Mouse (Mus musculus): ENCODE data around the gene Sdccag8. TPM values are rescaled to one million over a fixed set of nuclear protein-coding genes. Genes with fewer than 3 reads are reported as not detected.
"Not testable (repeated sequence)": the region's sequence is repeated elsewhere in the genome, so short reads cannot be mapped to it uniquely, and the experiment has no call there.

Gene Sdccag8
- polyA plus RNA-seq, 1 experiment from 2014 or later: 17.2 TPM

DNA sequence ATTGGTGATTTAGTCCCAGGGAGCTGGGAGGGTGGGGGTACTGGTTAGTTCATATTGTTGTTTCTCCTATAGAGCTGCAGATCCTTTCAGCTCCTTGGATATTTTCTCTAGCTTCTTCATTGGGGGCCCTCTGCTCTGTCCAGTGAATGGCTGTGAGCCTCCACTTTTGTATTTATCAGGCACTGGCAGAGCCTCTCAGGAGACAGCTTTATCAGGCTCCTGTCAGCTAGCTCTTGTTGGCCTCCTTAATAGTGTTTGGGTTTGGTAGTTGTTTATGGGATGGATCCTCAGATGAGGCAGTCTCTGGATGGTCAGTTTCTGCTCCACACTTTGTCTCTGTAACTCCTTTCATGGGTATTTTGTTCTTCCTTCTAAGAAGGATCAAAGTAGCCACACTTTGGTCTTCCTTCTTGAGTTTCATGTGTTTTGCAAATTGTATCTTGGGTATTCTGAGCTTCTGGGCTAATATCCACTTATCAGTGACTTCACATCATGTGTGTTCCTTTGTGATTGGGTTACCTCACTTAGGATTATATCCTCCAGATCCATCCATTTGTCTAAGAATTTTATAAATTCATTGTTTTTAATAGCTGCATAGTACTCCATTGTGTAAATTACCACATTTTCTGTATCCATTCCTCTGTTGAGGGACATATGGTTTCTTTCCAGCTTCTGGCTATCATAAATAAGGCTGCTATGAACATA is 127.0 kb downstream of the Sdccag8 start:
- not testable (repeated sequence) for H3K9me3 ChIP-seq

DNA sequence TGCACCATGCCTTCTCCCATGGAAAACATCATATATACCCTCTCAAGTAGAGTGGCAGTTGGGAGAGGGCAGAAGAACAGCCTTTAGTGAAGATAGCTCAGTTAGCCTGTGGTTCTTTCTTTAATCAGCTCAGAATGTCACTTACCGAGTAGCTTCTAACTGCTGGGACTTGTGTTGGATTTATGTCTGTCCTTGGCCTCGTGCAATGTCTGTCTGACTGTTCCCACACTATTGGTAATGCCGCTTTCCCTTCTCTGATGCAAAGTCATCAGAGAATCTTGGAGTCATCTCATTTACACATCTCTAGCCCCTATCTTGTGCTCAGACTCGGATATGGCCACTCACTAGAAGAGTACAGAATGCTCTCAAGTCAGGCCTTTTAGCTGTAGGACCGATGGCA is 128.7 kb downstream of the Sdccag8 start:
- no peak for DNase-seq (ENCODE audit: extremely low spot score, low spot score)
- Histone ChIP-seq H3K4me3 (no peak overlapping the region), H3K27me3 (ENCODE audit: poor library complexity, severe bottlenecking) (no peaks in the 10 kb centered on the region), H3K36me3 (replicated peaks) (no peaks in the 10 kb centered on the region), H3K27ac (no peak overlapping the region), H3K4me1 (peaks cover 31% of the 10 kb centered on the region), H3K9me3 (no peaks in the 10 kb centered on the region)
- 91% methylated on average over 5 of the region's 5 CpGs for WGBS

More for the DNA sequence above, 127.0 kb downstream of the Sdccag8 start:
- H3K36me3 ChIP-seq (replicated peaks); H3K4me3 ChIP-seq; H3K27me3 ChIP-seq (ENCODE audit: poor library complexity, severe bottlenecking); H3K27ac ChIP-seq; DNase-seq (ENCODE audit: extremely low spot score, low spot score): not testable (repeated sequence)
- peaks cover 23% of the 10 kb centered on the region for H3K4me1 ChIP-seq

DNA sequence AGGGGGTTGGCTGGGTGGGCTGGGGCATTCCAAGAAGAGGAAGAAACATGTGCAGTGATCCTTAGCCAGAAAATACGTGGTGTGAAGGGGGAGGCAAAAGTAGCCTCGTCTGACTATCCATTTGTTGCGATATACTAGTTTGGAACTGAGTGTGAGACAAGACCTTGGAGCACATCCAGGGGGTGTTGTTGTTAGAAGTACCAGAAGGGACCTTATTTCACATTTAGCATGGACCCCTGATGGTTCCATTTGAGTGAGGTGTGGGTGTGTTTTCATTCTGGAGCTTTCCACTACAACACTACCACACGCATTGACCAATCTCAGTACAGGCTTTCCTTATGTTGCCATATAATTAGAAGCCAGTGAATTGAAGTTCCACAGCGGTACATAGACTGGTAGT is 129.5 kb downstream of the Sdccag8 start:
- WGBS: 91% methylated on average over 5 of the region's 5 CpGs
- Histone ChIP-seq H3K36me3 (replicated peaks) (no peaks in the 10 kb centered on the region), H3K4me3 (no peak overlapping the region), H3K27me3 (ENCODE audit: poor library complexity, severe bottlenecking) (no peaks in the 10 kb centered on the region), H3K9me3 (no peaks in the 10 kb centered on the region), H3K27ac (no peak overlapping the region), H3K4me1 (peaks cover 36% of the 10 kb centered on the region)
- DNase-seq (ENCODE audit: extremely low spot score, low spot score): no peak

DNA sequence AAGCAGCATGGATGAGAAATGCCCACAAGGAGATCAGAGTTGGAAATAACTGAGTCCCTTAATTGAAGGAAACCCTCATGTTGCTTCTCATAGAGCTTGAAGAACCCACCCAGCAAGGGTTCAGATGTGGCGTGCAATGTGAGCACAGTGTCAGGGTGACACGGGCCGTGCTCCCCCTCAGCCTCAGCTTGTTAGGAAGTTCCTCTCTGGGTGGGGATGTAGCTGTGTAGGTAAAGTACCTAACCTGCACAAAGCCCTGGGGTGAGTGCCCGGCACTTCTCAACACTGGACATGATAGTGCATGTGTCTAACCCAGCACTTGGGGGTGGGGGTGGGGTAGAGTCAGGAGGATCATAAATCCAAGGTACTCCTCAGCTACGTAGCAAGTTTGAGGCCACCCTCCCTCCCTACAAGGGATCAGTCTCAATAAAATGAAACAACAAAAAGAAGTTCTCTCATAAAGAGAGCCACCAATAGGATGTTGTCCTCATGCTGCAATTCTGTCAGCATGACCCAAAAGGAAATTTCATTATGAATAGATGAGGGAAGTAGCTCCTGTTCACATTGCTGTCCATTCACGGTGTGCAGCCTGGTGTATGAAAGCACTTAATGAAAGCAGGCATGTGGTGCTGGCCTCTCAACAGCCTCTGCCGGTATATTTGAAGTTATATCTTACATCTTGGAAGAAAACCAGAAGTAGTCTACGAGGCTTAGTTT is 130.2 kb downstream of the Sdccag8 start:
- Histone ChIP-seq H3K9me3 (no peaks in the 10 kb centered on the region), H3K27ac (peak overlapping the region; percentile 15; the same call in 1 of the 2 replicates), H3K4me3 (no peak overlapping the region), H3K27me3 (ENCODE audit: poor library complexity, severe bottlenecking) (no peaks in the 10 kb centered on the region), H3K4me1 (peaks cover 40% of the 10 kb centered on the region), H3K36me3 (replicated peaks) (no peaks in the 10 kb centered on the region)
- 73% methylated on average over 8 of the region's 8 CpGs for WGBS
- no peak for DNase-seq (ENCODE audit: extremely low spot score, low spot score)

DNA sequence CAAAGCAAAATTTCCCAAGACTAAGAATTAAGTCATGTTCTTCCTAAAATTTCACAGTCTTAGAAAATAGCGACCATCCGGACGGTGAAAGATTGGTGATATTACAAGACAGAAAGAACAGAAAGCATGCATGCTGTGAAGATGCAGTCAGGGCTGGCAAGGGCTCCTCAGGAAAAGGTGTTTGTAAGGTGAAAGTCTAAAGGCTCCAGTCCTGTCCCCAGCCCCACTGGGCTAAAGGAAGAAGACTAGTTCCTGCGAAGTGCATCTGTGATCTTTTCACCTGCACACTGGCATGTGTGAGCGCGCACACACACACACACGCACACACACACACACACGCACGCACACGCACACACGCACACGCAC is 130.7 kb downstream of the Sdccag8 start:
- no peaks in the 10 kb centered on the region for H3K9me3 ChIP-seq
- no peak overlapping the region for H3K4me3 ChIP-seq
- no peak for DNase-seq (ENCODE audit: extremely low spot score, low spot score)
- no peaks in the 10 kb centered on the region for H3K27me3 ChIP-seq (ENCODE audit: poor library complexity, severe bottlenecking)
- no peaks in the 10 kb centered on the region for H3K36me3 ChIP-seq (replicated peaks)
- WGBS: 82% methylated on average over 12 of the region's 12 CpGs
- no peak overlapping the region for H3K27ac ChIP-seq
- peaks cover 40% of the 10 kb centered on the region for H3K4me1 ChIP-seq

DNA sequence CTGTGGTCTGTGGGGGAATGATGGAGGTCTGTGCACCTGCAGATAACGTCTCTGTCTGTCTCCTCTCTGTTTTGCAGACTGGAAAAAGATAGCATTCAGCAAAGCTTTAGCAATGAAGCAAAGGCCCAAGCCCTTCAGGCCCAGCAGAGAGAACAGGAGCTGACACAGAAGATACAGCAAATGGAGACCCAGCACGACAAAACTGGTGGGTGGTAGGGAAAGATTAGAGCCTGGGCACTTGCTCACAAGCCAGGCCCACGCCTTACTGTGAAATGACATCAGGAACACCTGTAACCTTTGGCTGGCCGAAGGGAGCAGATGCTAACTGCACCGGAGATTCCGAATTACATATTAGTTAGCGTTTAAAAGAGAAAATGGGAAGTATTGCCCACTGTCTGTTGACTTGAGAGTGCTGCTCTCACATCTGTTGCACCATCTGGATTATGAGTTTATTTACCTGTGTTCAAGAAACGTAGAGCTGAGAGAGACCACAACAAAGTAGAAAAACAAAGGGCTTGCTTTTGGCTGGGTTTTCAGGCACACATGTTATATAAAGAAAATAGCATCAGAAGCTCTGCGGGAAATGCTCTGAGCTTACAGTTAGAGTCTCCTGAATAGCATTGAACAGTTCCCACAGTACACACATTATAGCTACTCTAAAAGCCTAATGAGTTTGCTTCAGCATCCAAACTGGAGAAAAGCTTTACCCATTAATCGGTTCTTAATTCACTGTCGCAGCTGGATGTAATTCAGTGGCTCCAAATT is 131.8 kb downstream of the Sdccag8 start:
- peaks cover 41% of the 10 kb centered on the region for H3K4me1 ChIP-seq
- peak overlapping the region; percentile 72; the same call in 1 of the 2 replicates for H3K27ac ChIP-seq
- 77% methylated on average over 11 of the region's 11 CpGs for WGBS
- no peak for DNase-seq (ENCODE audit: extremely low spot score, low spot score)
- H3K4me3 ChIP-seq: no peak overlapping the region
- H3K27me3 ChIP-seq (ENCODE audit: poor library complexity, severe bottlenecking): no peaks in the 10 kb centered on the region
- H3K36me3 ChIP-seq (replicated peaks): no peaks in the 10 kb centered on the region
- H3K9me3 ChIP-seq: no peaks in the 10 kb centered on the region

DNA sequence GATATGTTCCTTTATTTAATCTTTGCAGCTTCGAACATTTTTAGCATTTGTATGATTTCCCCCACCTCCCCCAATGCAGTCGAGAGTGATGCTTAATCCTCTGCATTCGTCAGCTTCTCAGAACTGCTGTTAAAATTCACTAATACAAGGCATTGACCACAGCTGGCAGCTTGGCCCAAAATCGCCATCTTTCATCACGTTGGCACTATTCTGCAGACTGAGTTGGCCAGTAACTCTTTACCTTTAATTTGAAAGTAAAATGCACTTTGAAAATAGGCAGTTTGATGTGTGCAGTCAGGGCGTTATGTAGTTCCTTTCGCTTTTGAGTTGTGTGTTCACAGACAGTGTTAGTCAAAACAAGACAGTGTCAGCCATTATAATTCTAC is 132.3 kb downstream of the Sdccag8 start:
- Histone ChIP-seq H3K4me1 (peaks cover 47% of the 10 kb centered on the region), H3K27ac (no peak overlapping the region), H3K36me3 (replicated peaks) (no peaks in the 10 kb centered on the region), H3K9me3 (no peaks in the 10 kb centered on the region), H3K4me3 (no peak overlapping the region), H3K27me3 (ENCODE audit: poor library complexity, severe bottlenecking) (no peaks in the 10 kb centered on the region)
- WGBS: 70% methylated on average over 7 of the region's 7 CpGs
- no peak for DNase-seq (ENCODE audit: extremely low spot score, low spot score)

DNA sequence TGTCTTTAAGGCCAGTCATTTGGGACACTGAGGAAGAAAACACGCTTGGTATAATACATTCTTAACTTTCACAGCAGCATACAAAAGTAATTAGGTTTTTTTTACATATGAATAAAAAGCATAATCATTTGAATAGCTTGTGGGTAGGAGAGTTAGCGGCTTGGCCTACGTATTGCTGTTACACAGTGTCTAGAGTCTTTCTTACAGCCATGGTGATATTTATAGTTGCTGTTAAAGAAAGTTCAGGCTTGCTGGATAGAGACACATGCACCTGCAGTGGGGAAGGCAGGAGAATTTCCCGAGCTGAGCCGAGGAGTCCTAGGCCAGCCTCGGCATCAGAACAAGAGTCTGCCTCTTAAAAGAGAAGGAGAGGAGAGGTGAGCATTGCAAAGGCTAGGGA is 134.4 kb downstream of the Sdccag8 start:
- WGBS: 74% methylated on average over 6 of the region's 6 CpGs
- Histone ChIP-seq H3K4me3 (no peak overlapping the region), H3K36me3 (replicated peaks) (no peaks in the 10 kb centered on the region), H3K4me1 (peaks cover 46% of the 10 kb centered on the region), H3K9me3 (no peaks in the 10 kb centered on the region), H3K27ac (no peak overlapping the region), H3K27me3 (ENCODE audit: poor library complexity, severe bottlenecking) (no peaks in the 10 kb centered on the region)
- DNase-seq (ENCODE audit: extremely low spot score, low spot score): no peak

DNA sequence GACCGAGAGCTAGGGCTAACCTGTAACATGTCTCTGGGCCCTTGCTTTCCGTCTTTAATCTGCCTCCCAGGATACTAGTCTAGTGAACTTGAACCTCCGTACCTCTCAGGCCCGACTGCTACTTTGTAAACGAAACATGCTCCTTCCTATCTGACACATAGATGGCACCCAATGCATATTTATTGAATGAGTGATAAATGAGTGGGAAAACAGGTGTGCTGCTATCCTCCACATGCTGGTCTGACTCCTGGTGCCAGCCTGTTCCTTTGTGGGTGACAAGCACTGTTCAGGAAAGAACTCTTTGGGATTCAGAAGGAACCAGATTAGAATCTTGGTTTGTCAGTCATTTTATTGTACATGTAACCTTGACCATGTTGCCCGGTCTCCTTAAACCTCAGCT is 134.9 kb downstream of the Sdccag8 start:
- no peak for DNase-seq (ENCODE audit: extremely low spot score, low spot score)
- no peak overlapping the region for H3K4me3 ChIP-seq
- WGBS: 89% methylated on average over 6 of the region's 6 CpGs
- H3K4me1 ChIP-seq: peaks cover 45% of the 10 kb centered on the region
- no peaks in the 10 kb centered on the region for H3K9me3 ChIP-seq
- H3K36me3 ChIP-seq (replicated peaks): no peaks in the 10 kb centered on the region
- H3K27me3 ChIP-seq (ENCODE audit: poor library complexity, severe bottlenecking): no peaks in the 10 kb centered on the region
- H3K27ac ChIP-seq: no peak overlapping the region

DNA sequence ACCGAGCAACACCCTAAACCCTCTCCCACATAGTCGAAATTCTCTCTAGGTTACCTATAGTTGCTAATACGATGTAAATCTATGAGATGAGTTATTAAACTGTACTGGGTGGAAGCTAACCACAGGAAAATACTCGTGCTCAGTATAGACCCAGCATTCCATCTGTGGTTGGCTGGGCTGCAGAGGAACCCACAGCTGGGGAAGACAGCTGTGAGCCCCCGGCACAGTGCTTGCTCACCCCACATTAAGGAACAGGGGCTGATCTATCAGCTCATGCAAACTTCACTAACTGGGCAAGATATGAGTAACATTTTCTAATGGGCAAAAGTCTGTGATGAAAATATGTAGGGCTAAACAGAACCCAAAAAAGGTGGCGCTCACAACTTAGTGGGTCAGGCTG is 135.6 kb downstream of the Sdccag8 start:
- H3K36me3 ChIP-seq (replicated peaks): no peaks in the 10 kb centered on the region
- peaks cover 38% of the 10 kb centered on the region for H3K4me1 ChIP-seq
- WGBS: 91% methylated on average over 6 of the region's 6 CpGs
- no peaks in the 10 kb centered on the region for H3K27me3 ChIP-seq (ENCODE audit: poor library complexity, severe bottlenecking)
- no peaks in the 10 kb centered on the region for H3K9me3 ChIP-seq
- no peak for DNase-seq (ENCODE audit: extremely low spot score, low spot score)
- H3K27ac ChIP-seq: no peak overlapping the region
- H3K4me3 ChIP-seq: no peak overlapping the region

DNA sequence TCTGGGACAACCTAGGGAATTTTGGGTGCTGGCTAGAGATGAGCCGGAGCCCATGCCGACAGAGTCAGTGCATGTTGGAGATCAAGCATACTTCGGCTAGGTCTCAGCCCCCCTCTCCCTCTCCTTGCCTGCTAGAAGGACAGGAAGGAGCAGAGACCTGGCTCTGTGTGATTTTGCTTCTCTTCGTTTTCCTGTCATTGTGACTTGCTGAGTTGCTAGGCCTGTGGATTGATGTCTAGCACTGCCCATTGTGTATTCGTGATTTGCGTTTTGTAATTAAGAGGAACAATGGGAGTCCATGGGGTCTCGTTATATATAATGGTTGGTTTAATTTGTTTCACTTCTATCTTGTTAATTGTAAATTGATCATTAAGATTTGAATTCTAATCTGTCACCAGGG is 137.4 kb downstream of the Sdccag8 start:
- Histone ChIP-seq H3K4me1 (peaks cover 22% of the 10 kb centered on the region), H3K36me3 (replicated peaks) (0 out of 2 replicates have a peak, but pooled peaks cover 5% of the 10 kb centered on the region), H3K27me3 (ENCODE audit: poor library complexity, severe bottlenecking) (no peaks in the 10 kb centered on the region), H3K27ac (peak overlapping the region; percentile 56; the same call in 1 of the 2 replicates), H3K9me3 (no peaks in the 10 kb centered on the region), H3K4me3 (no peak overlapping the region)
- DNase-seq (ENCODE audit: extremely low spot score, low spot score): no peak
- 38% methylated on average over 7 of the region's 7 CpGs for WGBS

DNA sequence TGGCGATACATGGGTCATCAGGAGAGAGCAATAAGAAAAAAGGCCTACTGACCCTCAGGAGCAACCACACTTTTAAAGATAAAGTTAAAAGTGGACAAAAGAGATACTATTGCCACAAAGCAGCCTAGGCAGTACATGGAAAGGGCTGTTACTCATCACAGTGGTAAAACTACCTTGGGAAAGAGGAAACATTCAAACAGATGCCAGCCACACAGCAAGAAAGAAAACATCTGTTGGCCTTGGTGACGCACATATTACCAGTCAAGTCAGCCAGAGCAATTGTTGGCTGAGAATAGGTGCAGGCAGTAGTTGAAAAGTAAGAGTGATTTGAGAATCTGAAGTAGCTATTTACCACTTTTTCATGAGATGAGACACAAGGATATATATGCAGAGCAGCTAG is 143.9 kb downstream of the Sdccag8 start:
- Histone ChIP-seq H3K27ac (no peak overlapping the region), H3K9me3 (no peaks in the 10 kb centered on the region), H3K36me3 (replicated peaks) (0 out of 2 replicates have a peak, but pooled peaks cover 5% of the 10 kb centered on the region), H3K4me3 (no peak overlapping the region), H3K4me1 (peaks cover 8% of the 10 kb centered on the region; the same call in 1 of the 2 replicates), H3K27me3 (ENCODE audit: poor library complexity, severe bottlenecking) (no peaks in the 10 kb centered on the region)
- 94% methylated on average over 2 of the region's 2 CpGs for WGBS
- DNase-seq (ENCODE audit: extremely low spot score, low spot score): no peak

DNA sequence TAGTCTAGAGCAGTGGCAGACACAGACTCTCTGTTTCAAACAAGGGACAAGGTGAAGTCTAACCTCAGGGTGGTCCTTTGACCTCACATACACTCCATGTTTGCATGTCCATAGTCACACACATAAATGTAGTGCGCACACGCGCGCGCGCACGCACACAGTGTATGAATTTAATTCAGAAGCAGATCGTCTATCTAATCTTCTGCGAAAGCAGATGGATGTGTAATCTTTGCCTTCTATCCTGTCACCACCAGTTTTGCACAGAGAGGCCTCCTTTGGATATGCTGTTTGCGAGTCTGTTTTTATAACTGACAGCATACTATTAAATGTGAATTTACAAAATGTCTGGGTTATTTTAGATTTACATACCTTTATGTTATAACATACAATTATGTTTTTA is 147.3 kb downstream of the Sdccag8 start:
- no peaks in the 10 kb centered on the region for H3K27me3 ChIP-seq (ENCODE audit: poor library complexity, severe bottlenecking)
- no peaks in the 10 kb centered on the region for H3K9me3 ChIP-seq
- H3K4me3 ChIP-seq: no peak overlapping the region
- WGBS: 98% methylated on average over 10 of the region's 10 CpGs
- peaks cover 8% of the 10 kb centered on the region; the same call in 1 of the 2 replicates for H3K4me1 ChIP-seq
- H3K36me3 ChIP-seq (replicated peaks): no peaks in the 10 kb centered on the region
- DNase-seq (ENCODE audit: extremely low spot score, low spot score): no peak
- H3K27ac ChIP-seq: no peak overlapping the region

All from forebrain, embryonic 10.5 days (tissue).